Comparison of ENCODE assay signal across 20 mouse cellular contexts in the genomic region with DNA sequence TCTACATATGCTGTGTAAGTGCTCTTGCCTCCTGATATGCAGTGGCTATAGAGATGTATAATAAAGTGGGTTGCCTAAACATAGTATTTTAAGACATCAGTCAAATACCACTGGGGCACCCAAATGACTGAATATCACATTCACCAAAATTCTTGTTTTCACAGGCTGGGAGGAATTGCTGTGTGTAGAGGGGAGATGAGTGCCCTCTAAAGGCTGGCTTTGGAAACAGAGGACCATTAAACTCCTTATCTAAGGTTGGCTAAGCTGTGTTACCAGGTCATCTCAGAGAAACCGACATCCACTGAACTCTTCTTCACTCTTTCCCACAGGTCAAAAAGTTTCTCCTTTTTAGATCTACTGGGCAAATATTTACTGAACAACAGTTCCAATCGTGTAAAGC.
DNase-seq lines count a peak whose midpoint lies in the region; ATAC-seq and TF ChIP-seq lines count a peak whose summit lies in the region.
"Had no signal": no experiment of that assay in that cellular context is flagged by ENCODE, and none has a peak within 500 bp of the region (broad histone marks: within the 10 kb centered on the region; RNA-seq: fewer than 3 reads in every experiment).

No protein-coding gene starts in this region.

- no peak overlapping the region for H3K4me2 ChIP-seq in kidney, postnatal 0 days (ENCODE audit: low read length)
- H3K4me2 ChIP-seq: forebrain, embryonic 13.5 days; lung, embryonic 14.5 days; neural tube, embryonic 15.5 days; stomach, embryonic 15.5 days had no signal

- DNase-seq in embryo, embryonic 10 days (ENCODE audit: low spot score): peak; percentile 10
- no peak for DNase-seq in embryo, embryonic 11 days
- DNase-seq in kidney, postnatal 0 days (ENCODE audit: low spot score): no peak
- DNase-seq in kidney, postnatal 36 days: no peak
- DNase-seq in 416B (ENCODE audit: low read depth): peak; percentile 36
- DNase-seq in brain, embryonic 14.5 days (ENCODE audit: low read depth): peak; percentile 35
- DNase-seq in thymus, postnatal 36 days: no peak
- no peak for DNase-seq in MN1 (ENCODE audit: low spot score)
- DNase-seq: adrenal gland, postnatal 10 days; B cell, adult 2 months; gastrocnemius, postnatal 10 days; heart, postnatal 14 days; liver; lung, embryonic 14.5 days; right cerebral cortex, adult 18-20 months had no signal

- no peaks in the 10 kb centered on the region for H3K4me1 ChIP-seq in kidney, postnatal 0 days (replicated peaks; ENCODE audit: insufficient read depth, low read length)
- H3K4me1 ChIP-seq: heart, embryonic 10.5 days; stomach, embryonic 15.5 days had no signal

- peak; percentile 54 for TF ChIP-seq CTCF in kidney, postnatal 0 days (IDR thresholded peaks at IDR 0.05; ENCODE audit: low read depth)
- TF ChIP-seq CTCF in brain, embryonic 14.5 days (IDR thresholded peaks at IDR 0.05; ENCODE audit: borderline replicate concordance, extremely low read depth, insufficient read depth, insufficient read length): peak; percentile 43; the same call in 1 of the 2 replicates

- no peak for TF ChIP-seq POLR2A in brain, embryonic 14.5 days (IDR thresholded peaks at IDR 0.05; ENCODE audit: borderline replicate concordance, extremely low read depth, insufficient read depth, insufficient read length, poor library complexity, severe bottlenecking)

- no peaks in the 10 kb centered on the region for H3K9me3 ChIP-seq in kidney, postnatal 0 days (replicated peaks; ENCODE audit: low read length)
- H3K9me3 ChIP-seq: heart, embryonic 10.5 days; stomach, embryonic 15.5 days had no signal

- H3K9ac ChIP-seq in kidney, postnatal 0 days (ENCODE audit: low read depth, low read length): no peak overlapping the region
- H3K9ac ChIP-seq: forebrain, embryonic 13.5 days; lung, embryonic 14.5 days; neural tube, embryonic 15.5 days; stomach, embryonic 15.5 days had no signal

- 63% methylated on average over 2 of the region's 2 CpGs for WGBS in kidney, postnatal 0 days

- no peaks in the 10 kb centered on the region for H3K36me3 ChIP-seq in kidney, postnatal 0 days (ENCODE audit: insufficient read depth, low read length)
- H3K36me3 ChIP-seq: heart, embryonic 10.5 days; neural tube, embryonic 15.5 days; stomach, embryonic 15.5 days had no signal

- no peaks in the 10 kb centered on the region for H3K27me3 ChIP-seq in kidney, postnatal 0 days (ENCODE audit: insufficient read depth, low read length)
- H3K27me3 ChIP-seq: forebrain, embryonic 13.5 days; megakaryocyte, embryonic 14.5 days; neural tube, embryonic 15.5 days; stomach, embryonic 15.5 days had no signal

- no peak for ATAC-seq in kidney, postnatal 0 days (replicated peaks; ENCODE audit: low FRiP score, low read depth)
- ATAC-seq: forebrain, embryonic 13.5 days had no signal

- no peak overlapping the region for H3K4me3 ChIP-seq in kidney, postnatal 0 days (replicated peaks; ENCODE audit: low read depth, low read length)
- H3K4me3 ChIP-seq: forebrain, embryonic 13.5 days; heart, embryonic 10.5 days; megakaryocyte, embryonic 14.5 days; neural tube, embryonic 15.5 days; stomach, embryonic 15.5 days had no signal

- no peak overlapping the region for H3K27ac ChIP-seq in kidney, postnatal 0 days
- H3K27ac ChIP-seq: forebrain, embryonic 13.5 days; heart, embryonic 10.5 days; neural tube, embryonic 15.5 days; stomach, embryonic 15.5 days had no signal

Comparison
In these comparisons a context has a peak if more than half of its experiments do, and no peak if none do; other contexts are left out.
1. DNase-seq: peak in embryo, embryonic 10 days (single experiment), 416B (single experiment) and brain, embryonic 14.5 days (single experiment); none in embryo, embryonic 11 days (single experiment), kidney, postnatal 0 days (single experiment), kidney, postnatal 36 days (0 of 2), thymus, postnatal 36 days (0 of 2) and MN1 (single experiment).